Mouse (Mus musculus): ENCODE data around the gene Gm7579. TPM values are rescaled to one million over a fixed set of nuclear protein-coding genes. Genes with fewer than 3 reads are reported as not detected.

Gm7579 gene
- polyA plus RNA-seq (2012; rRNA removed), result not detected in 2 replicates

GRCm38 (mm10) chr7:142211559-142211958 lies at the start of gene Gm7579:
TSS of gene Gm7579 (plus strand) at chr7:142211859.

GRCm38 (mm10) chr7:142165639-142166038 lies 46.0 kb upstream of the Gm7579 start, which contains the start of gene Gm4553:
TSS of gene Gm4553 (minus strand) at chr7:142165739.

GRCm38 (mm10) chr7:142175905-142176304 lies 35.8 kb upstream of the Gm7579 start, which contains the start of gene Krtap5-2:
TSS of gene Krtap5-2 (minus strand) at chr7:142176005.

GRCm38 (mm10) chr7:142190289-142190688 lies 21.4 kb upstream of the Gm7579 start, which contains the start of gene Gm10153:
TSS of gene Gm10153 (minus strand) at chr7:142190389.

GRCm38 (mm10) chr7:142201064-142201463 lies 10.6 kb upstream of the Gm7579 start, which contains the start of gene Krtap5-3:
TSS of gene Krtap5-3 (plus strand) at chr7:142201364.

GRCm38 (mm10) chr7:142229871-142230270 lies 18.2 kb downstream of the Gm7579 start, which contains the start of gene Krtap5-5:
TSS of gene Krtap5-5 (minus strand) at chr7:142229971.

GRCm38 (mm10) chr7:142240978-142241377 lies 29.3 kb downstream of the Gm7579 start, which contains the start of gene Gm40460:
TSS of gene Gm40460 (minus strand) at chr7:142241078.

GRCm38 (mm10) chr7:142258254-142258653 lies 46.6 kb downstream of the Gm7579 start, which contains the start of gene Gm2431:
TSS of gene Gm2431 (minus strand) at chr7:142258354.

Other genes starting within 250 kb of the Gm7579 start
- gene Mob2, start 150.8 kb upstream of the Gm7579 start, polyA plus RNA-seq (2012; rRNA removed), result 26.5 and 26.9 TPM in 2 replicates
- gene Dusp8, start 116.0 kb upstream of the Gm7579 start, polyA plus RNA-seq (2012; rRNA removed), result 1.4 TPM in 2 replicates
- not detected in 2 replicates for gene Gm45618, start 91.1 kb upstream of the Gm7579 start, polyA plus RNA-seq (2012; rRNA removed)
- gene Gm39115, start 75.8 kb upstream of the Gm7579 start, polyA plus RNA-seq (2012; rRNA removed), result not detected in 2 replicates
- gene Gm45337, start 67.3 kb upstream of the Gm7579 start, polyA plus RNA-seq (2012; rRNA removed), result not detected in 2 replicates
- gene Gm29735, start 54.7 kb upstream of the Gm7579 start, polyA plus RNA-seq (2012; rRNA removed), result not detected in 2 replicates
- not detected in 2 replicates for gene Gm4553, start 46.1 kb upstream of the Gm7579 start, polyA plus RNA-seq (2012; rRNA removed)
- gene Krtap5-2, start 35.9 kb upstream of the Gm7579 start, polyA plus RNA-seq (2012; rRNA removed), result not detected in 2 replicates
- not detected in 2 replicates for gene Gm10153, start 21.5 kb upstream of the Gm7579 start, polyA plus RNA-seq (2012; rRNA removed)
- gene Krtap5-3, start 10.5 kb upstream of the Gm7579 start, polyA plus RNA-seq (2012; rRNA removed), result not detected in 2 replicates
- not detected in 2 replicates for gene Krtap5-5, start 18.1 kb downstream of the Gm7579 start, polyA plus RNA-seq (2012; rRNA removed)
- not detected in 2 replicates for gene Gm40460, start 29.2 kb downstream of the Gm7579 start, polyA plus RNA-seq (2012; rRNA removed)
- gene Gm2431, start 46.5 kb downstream of the Gm7579 start, polyA plus RNA-seq (2012; rRNA removed), result not detected in 2 replicates
- gene Gm4559, start 62.5 kb downstream of the Gm7579 start, polyA plus RNA-seq (2012; rRNA removed), result not detected in 2 replicates
- gene Krtap5-1, start 85.3 kb downstream of the Gm7579 start, polyA plus RNA-seq (2012; rRNA removed), result not detected in 2 replicates
- gene Krtap5-4, start 91.7 kb downstream of the Gm7579 start, polyA plus RNA-seq (2012; rRNA removed), result not detected in 2 replicates
- 1.9 and 2.0 TPM in 2 replicates for gene Ifitm10, start 161.9 kb downstream of the Gm7579 start, polyA plus RNA-seq (2012; rRNA removed)
- gene Gm49369, start 170.8 kb downstream of the Gm7579 start, polyA plus RNA-seq (2012; rRNA removed), result 0.48 and 0.60 TPM in 2 replicates
- 286 and 330 TPM in 2 replicates for gene Ctsd, start 176.2 kb downstream of the Gm7579 start, polyA plus RNA-seq (2012; rRNA removed)
- gene Syt8, start 223.0 kb downstream of the Gm7579 start, polyA plus RNA-seq (2012; rRNA removed), result 0.16 and 0.24 TPM in 2 replicates
- 1.7 and 3.1 TPM in 2 replicates for gene Tnni2, start 229.9 kb downstream of the Gm7579 start, polyA plus RNA-seq (2012; rRNA removed)
- gene Lsp1, start 248.9 kb downstream of the Gm7579 start, polyA plus RNA-seq (2012; rRNA removed), result 31.6 and 34.6 TPM in 2 replicates